Mouse (Mus musculus) forebrain, embryonic 10.5 days (tissue): Measurements from ENCODE around the gene Fgfr1op. TPM values are rescaled to one million over a fixed set of nuclear protein-coding genes. Genes with fewer than 3 reads are reported as not detected.
A peak's percentile ranks its signal among the peaks of the same experiment; 100 is the strongest.
"Not testable (repeated sequence)": the region's sequence is repeated elsewhere in the genome, so short reads cannot be mapped to it uniquely, and the experiment has no call there.

Experiments used
- DNase-seq: peaks from one replicate; pipeline ENCODE4 v3.0.0-alpha.2; 2017; ENCODE audit warnings: low spot score; ENCODE audit errors: extremely low spot score
- H3K27ac ChIP-seq: fragments of 300-500 bp; sonication (generic); 2 replicates; pipeline ENCODE4 v1.5.1; 2016; ENCODE audit warnings: mild to moderate bottlenecking
- H3K27me3 ChIP-seq: fragments of 300-500 bp; sonication (generic); 2 replicates; pipeline ENCODE4 v1.6.1; 2016; ENCODE audit warnings: mild to moderate bottlenecking; ENCODE audit not compliant: poor library complexity, severe bottlenecking
- H3K36me3 ChIP-seq: fragments of 300-500 bp; sonication (generic); replicated peaks from 2 replicates; pipeline ENCODE4 v1.6.1; 2016; ENCODE audit warnings: mild to moderate bottlenecking, moderate library complexity
- H3K4me1 ChIP-seq: fragments of 300-500 bp; sonication (generic); 2 replicates; pipeline ENCODE4 v1.6.1; 2016
- H3K4me3 ChIP-seq: fragments of 300-500 bp; sonication (generic); 2 replicates; pipeline ENCODE4 v1.5.1; 2016; ENCODE audit warnings: mild to moderate bottlenecking, moderate library complexity
- H3K9me3 ChIP-seq: fragments of 300-500 bp; sonication (generic); 2 replicates; pipeline ENCODE4 v1.6.1; 2016; ENCODE audit warnings: mild to moderate bottlenecking, moderate library complexity
- WGBS: fragments of 180-500 bp; shearing (Covaris S2); methylation state at CpG from one replicate; pipeline ENCODE4 v1.1.7; 2016; 5-methylcytosine and 5-hydroxymethylcytosine counted together
- polyA plus RNA-seq: library from polyadenylated mRNA; unstranded; fragments of >200 nt; fragmentation: Nextera tagmentation; extraction: Ambion mirVana; gene quantifications from 2 replicates; pipeline ENCODE4 v1.2.1, GENCODE M21; 2016

The Fgfr1op gene
- polyA plus RNA-seq, 1 experiment from 2014 or later: 57.7 TPM

- DNase-seq: no peak
- no peaks in the 10 kb centered on the region for H3K9me3 ChIP-seq
- H3K27me3 ChIP-seq: no peaks in the 10 kb centered on the region
- H3K4me1 ChIP-seq: no peaks in the 10 kb centered on the region
- H3K4me3 ChIP-seq: no peak overlapping the region
- H3K27ac ChIP-seq: no peak overlapping the region
- peaks cover 90% of the 10 kb centered on the region for H3K36me3 ChIP-seq
- WGBS: 94% methylated on average over 7 of the region's 7 CpGs
These were observed 18.9 kb downstream of the Fgfr1op start for GRCm38 (mm10) chr17:8184217-8184616.

GRCm38 (mm10) chr17:8193678-8194077 is 28.4 kb downstream of the Fgfr1op start:
- Histone ChIP-seq H3K4me3 (no peak overlapping the region), H3K4me1 (no peaks in the 10 kb centered on the region), H3K27me3 (no peaks in the 10 kb centered on the region), H3K36me3 (peaks cover 86% of the 10 kb centered on the region), H3K9me3 (no peaks in the 10 kb centered on the region), H3K27ac (no peak overlapping the region)
- DNase-seq: no peak
- WGBS: 92% methylated on average over 8 of the region's 8 CpGs

GRCm38 (mm10) chr17:8195685-8196376 is 30.5 kb downstream of the Fgfr1op start:
- H3K27me3 ChIP-seq: no peaks in the 10 kb centered on the region
- WGBS: 93% methylated on average over 8 of the region's 8 CpGs
- H3K9me3 ChIP-seq: no peaks in the 10 kb centered on the region
- no peaks in the 10 kb centered on the region for H3K4me1 ChIP-seq
- H3K27ac ChIP-seq: no peak overlapping the region
- no peak overlapping the region for H3K4me3 ChIP-seq
- H3K36me3 ChIP-seq: peaks cover 64% of the 10 kb centered on the region
- no peak for DNase-seq

GRCm38 (mm10) chr17:8197652-8198051 is 32.4 kb downstream of the Fgfr1op start:
- Histone ChIP-seq H3K9me3 (no peaks in the 10 kb centered on the region), H3K27ac (no peak overlapping the region), H3K36me3 (peaks cover 47% of the 10 kb centered on the region), H3K4me3 (no peak overlapping the region), H3K27me3 (no peaks in the 10 kb centered on the region), H3K4me1 (no peaks in the 10 kb centered on the region)
- DNase-seq: no peak
- 70% methylated on average over 3 of the region's 3 CpGs for WGBS

- DNase-seq: no peak
- WGBS: 90% methylated on average over 11 of the region's 11 CpGs
- Histone ChIP-seq H3K4me3 (no peak overlapping the region), H3K36me3 (peaks cover 30% of the 10 kb centered on the region), H3K4me1 (no peaks in the 10 kb centered on the region), H3K27me3 (no peaks in the 10 kb centered on the region), H3K27ac (no peak overlapping the region), H3K9me3 (no peaks in the 10 kb centered on the region)
These were observed 34.0 kb downstream of the Fgfr1op start for GRCm38 (mm10) chr17:8199067-8199935.

GRCm38 (mm10) chr17:8199936-8200330 is 34.6 kb downstream of the Fgfr1op start:
- H3K36me3 ChIP-seq: peaks cover 24% of the 10 kb centered on the region
- H3K27ac ChIP-seq: no peak overlapping the region
- H3K27me3 ChIP-seq: no peaks in the 10 kb centered on the region
- no peak for DNase-seq
- no peak overlapping the region for H3K4me3 ChIP-seq
- no peaks in the 10 kb centered on the region for H3K9me3 ChIP-seq
- WGBS: 90% methylated on average over 1 of the region's 1 CpGs
- H3K4me1 ChIP-seq: no peaks in the 10 kb centered on the region

- no peaks in the 10 kb centered on the region for H3K9me3 ChIP-seq
- DNase-seq: no peak
- H3K36me3 ChIP-seq: no peaks in the 10 kb centered on the region
- 83% methylated on average over 1 of the region's 1 CpGs for WGBS
- H3K27me3 ChIP-seq: no peaks in the 10 kb centered on the region
- no peak overlapping the region for H3K4me3 ChIP-seq
- no peaks in the 10 kb centered on the region for H3K4me1 ChIP-seq
- H3K27ac ChIP-seq: no peak overlapping the region
These were observed 38.2 kb downstream of the Fgfr1op start for GRCm38 (mm10) chr17:8203487-8203886.

GRCm38 (mm10) chr17:8205221-8205631 is 39.9 kb downstream of the Fgfr1op start:
- WGBS: 89% methylated on average over 1 of the region's 1 CpGs
- H3K9me3 ChIP-seq, H3K4me3 ChIP-seq, H3K27me3 ChIP-seq, H3K4me1 ChIP-seq, DNase-seq, H3K36me3 ChIP-seq: not testable (repeated sequence)
- H3K27ac ChIP-seq: peak overlapping the region; percentile 33

GRCm38 (mm10) chr17:8206691-8207090 is 41.4 kb downstream of the Fgfr1op start:
- Histone ChIP-seq H3K9me3 (no peaks in the 10 kb centered on the region), H3K4me3 (no peak overlapping the region), H3K36me3 (no peaks in the 10 kb centered on the region), H3K27me3 (no peaks in the 10 kb centered on the region), H3K27ac (no peak overlapping the region), H3K4me1 (no peaks in the 10 kb centered on the region)
- no peak for DNase-seq
- 88% methylated on average over 5 of the region's 5 CpGs for WGBS

- no peaks in the 10 kb centered on the region for H3K9me3 ChIP-seq
- no peak for DNase-seq
- no peaks in the 10 kb centered on the region for H3K36me3 ChIP-seq
- no peaks in the 10 kb centered on the region for H3K27me3 ChIP-seq
- 90% methylated on average over 2 of the region's 2 CpGs for WGBS
- H3K27ac ChIP-seq: no peak overlapping the region
- H3K4me3 ChIP-seq: no peak overlapping the region
- no peaks in the 10 kb centered on the region for H3K4me1 ChIP-seq
These were observed 44.4 kb downstream of the Fgfr1op start for GRCm38 (mm10) chr17:8209696-8210095.

- H3K4me1 ChIP-seq: no peaks in the 10 kb centered on the region
- no peaks in the 10 kb centered on the region for H3K27me3 ChIP-seq
- no peaks in the 10 kb centered on the region for H3K36me3 ChIP-seq
- no peak overlapping the region for H3K4me3 ChIP-seq
- no peak for DNase-seq
- no peak overlapping the region for H3K27ac ChIP-seq
- WGBS: 68% methylated on average over 3 of the region's 3 CpGs
- no peaks in the 10 kb centered on the region for H3K9me3 ChIP-seq
These were observed 44.9 kb downstream of the Fgfr1op start for GRCm38 (mm10) chr17:8210170-8210569.

GRCm38 (mm10) chr17:8210675-8211074 is 45.4 kb downstream of the Fgfr1op start:
- Histone ChIP-seq H3K27ac (no peak overlapping the region), H3K9me3 (no peaks in the 10 kb centered on the region), H3K4me3 (no peak overlapping the region), H3K36me3 (no peaks in the 10 kb centered on the region), H3K4me1 (no peaks in the 10 kb centered on the region), H3K27me3 (no peaks in the 10 kb centered on the region)
- no peak for DNase-seq
- 87% methylated on average over 10 of the region's 10 CpGs for whole genome bisulfite sequencing

GRCm38 (mm10) chr17:8211399-8211798 is 46.1 kb downstream of the Fgfr1op start:
- Histone ChIP-seq H3K27me3 (no peaks in the 10 kb centered on the region), H3K4me3 (no peak overlapping the region), H3K9me3 (no peaks in the 10 kb centered on the region), H3K4me1 (no peaks in the 10 kb centered on the region), H3K36me3 (no peaks in the 10 kb centered on the region), H3K27ac (no peak overlapping the region)
- DNase-seq: no peak
- 90% methylated on average over 6 of the region's 6 CpGs for WGBS
